Mouse (Mus musculus) embryonic facial prominence, embryonic 15.5 days (tissue): Measurements from ENCODE around the gene Trim23. TPM values are rescaled to one million over a fixed set of nuclear protein-coding genes. Genes with fewer than 3 reads are reported as not detected.
A peak's percentile ranks its signal among the peaks of the same experiment; 100 is the strongest.
"Not testable (repeated sequence)": the region's sequence is repeated elsewhere in the genome, so short reads cannot be mapped to it uniquely, and the experiment has no call there.

Experiments
- ATAC-seq: fragments of 200-750 bp; cut with Nextera tagmentation; 2 replicates; pipeline ENCODE4 v1.8.0; 2017; ENCODE audit warnings: low read depth, moderate TSS enrichment; ENCODE audit not compliant: insufficient number of reproducible peaks, low FRiP score, low TSS enrichment
- H3K27ac ChIP-seq: fragments of 300-500 bp; sonication (generic); replicated peaks from 2 replicates; pipeline ENCODE4 v1.5.1; 2015; ENCODE audit warnings: mild to moderate bottlenecking, inconsistent platforms
- H3K27me3 ChIP-seq: fragments of 300-500 bp; sonication (generic); 2 replicates; pipeline ENCODE4 v1.6.1; 2015; ENCODE audit warnings: inconsistent platforms
- H3K36me3 ChIP-seq: fragments of 300-500 bp; sonication (generic); 2 replicates; pipeline ENCODE4 v1.6.1; 2015; ENCODE audit warnings: mild to moderate bottlenecking, inconsistent platforms
- H3K4me1 ChIP-seq: fragments of 300-500 bp; sonication (generic); 2 replicates; pipeline ENCODE4 v1.6.1; 2015; ENCODE audit warnings: inconsistent platforms
- H3K4me2 ChIP-seq: fragments of 300-500 bp; sonication (generic); replicated peaks from 2 replicates; pipeline ENCODE4 v1.6.1; 2015; ENCODE audit warnings: mild to moderate bottlenecking, inconsistent platforms
- H3K4me3 ChIP-seq: fragments of 300-500 bp; sonication (generic); replicated peaks from 2 replicates; pipeline ENCODE4 v1.5.1; 2015; ENCODE audit warnings: mild to moderate bottlenecking, inconsistent platforms
- H3K9ac ChIP-seq: fragments of 300-500 bp; sonication (generic); 2 replicates; pipeline ENCODE4 v1.6.1; 2015; ENCODE audit warnings: inconsistent platforms
- H3K9me3 ChIP-seq: fragments of 300-500 bp; sonication (generic); replicated peaks from 2 replicates; pipeline ENCODE4 v1.6.1; 2016; ENCODE audit warnings: inconsistent platforms
- WGBS: fragments of 180-500 bp; shearing (Covaris S2); methylation state at CpG from one replicate; pipeline ENCODE4 v1.1.7; 2015; 5-methylcytosine and 5-hydroxymethylcytosine counted together
- polyA plus RNA-seq: library from polyadenylated mRNA; unstranded; fragments of >200 nt; fragmentation: Nextera tagmentation; extraction: Ambion mirVana; gene quantifications from 2 replicates; pipeline ENCODE4 v1.2.1, GENCODE M21; 2015

Gene Trim23
- polyA plus RNA-seq, 1 experiment from 2014 or later, result 20.9 TPM

- H3K27me3 ChIP-seq, result no peaks in the 10 kb centered on the region
- H3K9ac ChIP-seq, result no peak overlapping the region
- peaks cover 7% of the 10 kb centered on the region; the same call in 1 of the 2 replicates for H3K4me1 ChIP-seq
- H3K4me3 ChIP-seq, result peak overlapping the region; percentile 31
- no peak overlapping the region for H3K27ac ChIP-seq
- no peak for ATAC-seq
- H3K9me3 ChIP-seq, result no peaks in the 10 kb centered on the region
- no peaks in the 10 kb centered on the region for H3K36me3 ChIP-seq
- peak overlapping the region; percentile 46 for H3K4me2 ChIP-seq
- WGBS, result 75% methylated on average over 3 of the region's 3 CpGs
Observed at GRCm38 (mm10) chr13:104176874-104177273, 1.7 kb upstream of the Trim23 start.

GRCm38 (mm10) chr13:104177796-104178649, 574 bp upstream of the Trim23 start, which contains the start of gene Trappc13:
Trappc13 (minus strand) TSS chr13:104178469.
- H3K27me3 ChIP-seq, result no peaks in the 10 kb centered on the region
- WGBS, result under 1% methylated on average over 32 of the region's 32 CpGs
- ATAC-seq, result peak; percentile 84
- H3K4me2 ChIP-seq, result peak within 1 kb of the TSS; percentile 53
- peak within 1 kb of the TSS; percentile 85 for H3K9ac ChIP-seq
- no peaks in the 10 kb centered on the region for H3K9me3 ChIP-seq
- H3K27ac ChIP-seq, result peak within 1 kb of the TSS; percentile 86
- peaks cover 7% of the 10 kb centered on the region; the same call in 1 of the 2 replicates for H3K4me1 ChIP-seq
- H3K4me3 ChIP-seq, result peak within 1 kb of the TSS; percentile 98
- no peaks in the 10 kb centered on the region for H3K36me3 ChIP-seq

- no peaks in the 10 kb centered on the region for H3K9me3 ChIP-seq
- peak overlapping the region; percentile 98 for H3K4me3 ChIP-seq
- no peak for ATAC-seq
- 0 out of 2 replicates have a peak, but pooled peaks cover 6% of the 10 kb centered on the region for H3K36me3 ChIP-seq
- peak overlapping the region; percentile 53 for H3K4me2 ChIP-seq
- peak overlapping the region; percentile 85 for H3K9ac ChIP-seq
- H3K4me1 ChIP-seq, result peaks cover 7% of the 10 kb centered on the region; the same call in 1 of the 2 replicates
- 15% methylated on average over 13 of the region's 13 CpGs for WGBS
- peak overlapping the region; percentile 86 for H3K27ac ChIP-seq
- H3K27me3 ChIP-seq, result no peaks in the 10 kb centered on the region
Observed at GRCm38 (mm10) chr13:104179176-104179888, 735 bp downstream of the Trim23 start.

GRCm38 (mm10) chr13:104187357-104187756, 8.8 kb downstream of the Trim23 start:
- Histone ChIP-seq H3K4me2 (no peak overlapping the region), H3K27me3 (no peaks in the 10 kb centered on the region), H3K27ac (no peak overlapping the region), H3K4me3 (no peak overlapping the region), H3K9me3 (no peaks in the 10 kb centered on the region), H3K4me1 (no peaks in the 10 kb centered on the region), H3K9ac (no peak overlapping the region), H3K36me3 (peaks cover 35% of the 10 kb centered on the region; the same call in 1 of the 2 replicates)
- ATAC-seq, result no peak
- 84% methylated on average over 4 of the region's 4 CpGs for WGBS

- H3K9me3 ChIP-seq, H3K27me3 ChIP-seq, H3K4me2 ChIP-seq, H3K4me1 ChIP-seq, H3K4me3 ChIP-seq, H3K27ac ChIP-seq, ATAC-seq, H3K9ac ChIP-seq: not testable (repeated sequence)
- H3K36me3 ChIP-seq, result peaks cover 34% of the 10 kb centered on the region
Observed at GRCm38 (mm10) chr13:104195891-104196290, 17.3 kb downstream of the Trim23 start.

- H3K4me2 ChIP-seq, result no peak overlapping the region
- H3K9me3 ChIP-seq, result no peaks in the 10 kb centered on the region
- H3K4me3 ChIP-seq, result no peak overlapping the region
- no peaks in the 10 kb centered on the region for H3K4me1 ChIP-seq
- H3K9ac ChIP-seq, result no peak overlapping the region
- ATAC-seq, result no peak
- H3K27me3 ChIP-seq, result no peaks in the 10 kb centered on the region
- no peak overlapping the region for H3K27ac ChIP-seq
- 59% methylated on average over 1 of the region's 1 CpGs for WGBS
- peaks cover 16% of the 10 kb centered on the region for H3K36me3 ChIP-seq
Observed at GRCm38 (mm10) chr13:104204313-104204712, 25.7 kb downstream of the Trim23 start.

- WGBS, result 53% methylated on average over 3 of the region's 3 CpGs
Observed at GRCm38 (mm10) chr13:104227478-104227877, 48.9 kb downstream of the Trim23 start.

GRCm38 (mm10) chr13:104228384-104229066, 49.9 kb downstream of the Trim23 start, which contains the start of the genes Cenpk and Ppwd1:
Cenpk (plus strand) TSS chr13:104228611.
Ppwd1 (minus strand) TSS chr13:104228843.
- Histone ChIP-seq H3K4me2 (peak within 1 kb of the TSS; percentile 71), H3K9ac (peak within 1 kb of the TSS; percentile 90), H3K4me1 (peaks cover 9% of the 10 kb centered on the region; the same call in 1 of the 2 replicates), H3K9me3 (no peaks in the 10 kb centered on the region), H3K36me3 (0 out of 2 replicates have a peak, but pooled peaks cover 3% of the 10 kb centered on the region), H3K27me3 (no peaks in the 10 kb centered on the region), H3K27ac (peak within 1 kb of the TSS; percentile 94), H3K4me3 (peak within 1 kb of the TSS; percentile 82)
- under 1% methylated on average over 55 of the region's 55 CpGs for WGBS
- peak; percentile 99 for ATAC-seq

More at GRCm38 (mm10) chr13:104227478-104227877, 48.9 kb downstream of the Trim23 start:
- no peak overlapping the region for H3K27ac ChIP-seq
- 0 out of 2 replicates have a peak, but pooled peaks cover 3% of the 10 kb centered on the region for H3K36me3 ChIP-seq
- peaks cover 9% of the 10 kb centered on the region; the same call in 1 of the 2 replicates for H3K4me1 ChIP-seq
- no peaks in the 10 kb centered on the region for H3K27me3 ChIP-seq
- no peak overlapping the region for H3K9ac ChIP-seq
- H3K4me3 ChIP-seq, result peak overlapping the region; percentile 82
- ATAC-seq, result no peak
- peak overlapping the region; percentile 59 for H3K4me2 ChIP-seq
- no peaks in the 10 kb centered on the region for H3K9me3 ChIP-seq

- Histone ChIP-seq H3K4me3 (peak overlapping the region; percentile 82), H3K4me2 (peak overlapping the region; percentile 71), H3K4me1 (peaks cover 9% of the 10 kb centered on the region; the same call in 1 of the 2 replicates), H3K9ac (peak overlapping the region; percentile 66), H3K9me3 (no peaks in the 10 kb centered on the region), H3K36me3 (0 out of 2 replicates have a peak, but pooled peaks cover 3% of the 10 kb centered on the region), H3K27me3 (no peaks in the 10 kb centered on the region), H3K27ac (peak overlapping the region; percentile 94)
- no peak for ATAC-seq
- WGBS, result 5% methylated on average over 15 of the region's 15 CpGs
Observed at GRCm38 (mm10) chr13:104229181-104229580, 50.6 kb downstream of the Trim23 start.
